Mouse (Mus musculus) ES-CJ7 (cell line): ENCODE measurements at regions not wholly inside any gene's neighbourhood (a gene's known extent, or its start where the extent isn't known, plus 50 kb on each side); places are given as distances from the start of the nearest gene placed in this dataset.

Experiments used
- DNase-seq: peaks from one replicate; pipeline ENCODE4 v3.0.0; 2011; ENCODE audit warnings: low read depth, low spot score

GRCm38 (mm10) chrX:140164859-140165258 is 102.2 kb downstream of the Pih1h3b start:
- no peak for DNase-seq

- DNase-seq, result no peak
These were observed 103.3 kb downstream of the Pih1h3b start for GRCm38 (mm10) chrX:140165966-140166365.

DNA sequence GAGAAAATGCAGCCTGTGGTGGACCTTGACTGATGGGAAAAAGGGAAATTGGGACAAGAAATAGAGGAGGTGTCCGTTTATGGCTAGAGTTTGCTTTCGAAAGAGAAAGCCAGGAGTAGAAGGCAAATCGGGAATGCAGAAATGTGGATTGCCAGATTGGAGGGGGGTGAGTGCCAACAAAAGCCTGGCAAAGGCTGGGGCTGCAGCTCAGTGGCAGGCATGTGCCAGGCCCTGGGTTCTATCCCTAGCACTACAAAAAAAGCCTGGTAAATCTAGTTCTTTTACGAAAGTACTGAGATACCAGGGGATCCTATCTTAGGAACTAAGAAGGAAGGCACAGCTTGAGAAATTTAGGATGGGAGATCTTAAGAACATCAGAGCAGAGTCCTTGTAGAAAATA is 117.2 kb downstream of the Pih1h3b start:
- DNase-seq, result no peak

- peak; percentile 6 for DNase-seq
These were observed 120.3 kb downstream of the Pih1h3b start for GRCm38 (mm10) chrX:140183003-140183402.

DNA sequence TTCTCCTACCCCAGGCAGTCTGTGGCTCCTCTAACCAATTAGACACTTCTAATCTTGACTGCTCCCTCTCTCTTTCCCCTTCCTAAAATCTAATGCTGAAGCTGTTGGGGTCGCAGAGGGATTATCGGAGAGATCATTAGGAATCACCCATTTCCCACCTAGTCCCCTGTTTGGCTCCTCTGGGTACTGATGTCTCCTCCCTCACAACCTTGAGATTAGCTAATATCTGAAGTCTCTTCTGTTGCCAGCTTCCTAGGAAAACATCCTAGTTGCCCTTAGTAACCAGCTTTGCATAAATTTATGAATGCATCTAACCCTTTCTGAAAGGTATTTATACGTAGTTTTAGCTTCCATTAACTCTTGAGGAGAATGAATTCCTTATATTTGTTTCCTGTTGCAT is 138.4 kb upstream of the Frmpd3 start:
- no peak for DNase-seq

DNA sequence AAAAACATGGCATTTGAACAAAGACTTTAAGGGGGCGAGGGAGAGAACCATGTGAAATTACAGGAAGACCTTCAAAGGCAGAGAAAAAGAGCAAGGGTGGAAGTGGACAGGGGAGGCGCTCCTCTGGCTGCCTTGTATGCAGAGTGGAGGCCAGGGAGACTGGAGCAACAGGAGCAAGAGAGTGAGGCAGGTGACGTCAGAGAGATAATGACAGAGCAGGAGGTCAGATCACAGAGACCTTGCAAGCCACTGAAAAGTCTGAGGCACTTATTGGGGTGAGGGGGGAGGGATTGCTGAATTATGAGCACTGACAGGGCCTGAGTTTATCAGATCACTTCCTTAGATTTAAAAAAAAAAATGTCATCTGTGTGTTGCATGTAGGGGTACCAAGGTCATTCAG is 133.3 kb upstream of the Frmpd3 start:
- DNase-seq, result no peak

- no peak for DNase-seq
These were observed 129.3 kb upstream of the Frmpd3 start for GRCm38 (mm10) chrX:140212644-140213361.

DNA sequence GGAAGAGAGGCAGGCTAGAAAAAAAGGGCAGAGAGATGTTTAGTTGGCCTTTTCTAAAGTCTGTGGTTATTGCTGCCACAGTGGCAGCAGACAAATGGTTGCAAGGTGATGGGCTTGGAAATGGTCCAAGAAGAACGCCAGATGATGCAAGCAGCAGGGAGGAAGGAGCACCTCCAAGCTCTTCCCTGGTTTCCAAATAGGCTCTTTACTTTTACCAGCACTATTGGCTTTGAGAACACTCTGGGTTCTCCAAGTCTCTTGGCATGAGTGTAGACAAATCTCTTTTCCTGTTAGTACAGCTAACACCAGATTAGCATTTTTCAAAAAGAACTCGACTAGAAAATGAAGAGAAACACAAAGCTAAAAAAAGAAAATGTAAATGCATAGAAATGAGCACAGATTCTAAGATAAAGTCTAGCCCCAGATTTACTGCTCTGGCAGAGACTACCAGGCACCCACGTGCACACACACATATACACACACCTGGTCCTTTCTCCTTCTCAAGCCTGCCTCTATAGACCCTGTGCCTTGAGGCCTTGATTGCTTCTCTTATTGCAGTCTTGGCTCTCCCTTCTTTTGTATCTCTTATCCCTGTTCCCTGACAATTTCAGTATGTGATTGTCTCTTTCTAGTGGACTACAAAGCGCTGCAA is 127.7 kb upstream of the Frmpd3 start:
- no peak for DNase-seq

DNA sequence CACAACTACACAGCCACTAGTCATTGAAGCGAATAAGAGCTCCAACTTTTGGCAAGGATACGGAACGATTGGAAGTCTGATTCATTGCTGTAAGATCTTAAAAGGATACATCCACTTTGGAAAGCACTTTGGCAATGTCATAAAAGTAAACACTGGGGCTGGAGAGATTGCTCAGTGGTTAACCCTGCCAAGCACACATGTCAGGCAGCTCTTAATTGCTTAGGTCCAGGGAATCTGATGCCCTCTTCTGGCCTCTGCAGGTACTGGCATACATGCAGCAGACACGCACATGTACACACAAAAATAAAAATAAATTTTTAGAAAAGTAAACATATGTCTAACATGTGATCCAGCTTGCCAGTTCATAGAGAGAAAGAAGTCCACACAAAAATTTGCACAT is 86.3 kb upstream of the Frmpd3 start:
- peak; percentile 17 for DNase-seq

GRCm38 (mm10) chrX:140269742-140270457 is 72.2 kb upstream of the Frmpd3 start:
- DNase-seq, result no peak

DNA sequence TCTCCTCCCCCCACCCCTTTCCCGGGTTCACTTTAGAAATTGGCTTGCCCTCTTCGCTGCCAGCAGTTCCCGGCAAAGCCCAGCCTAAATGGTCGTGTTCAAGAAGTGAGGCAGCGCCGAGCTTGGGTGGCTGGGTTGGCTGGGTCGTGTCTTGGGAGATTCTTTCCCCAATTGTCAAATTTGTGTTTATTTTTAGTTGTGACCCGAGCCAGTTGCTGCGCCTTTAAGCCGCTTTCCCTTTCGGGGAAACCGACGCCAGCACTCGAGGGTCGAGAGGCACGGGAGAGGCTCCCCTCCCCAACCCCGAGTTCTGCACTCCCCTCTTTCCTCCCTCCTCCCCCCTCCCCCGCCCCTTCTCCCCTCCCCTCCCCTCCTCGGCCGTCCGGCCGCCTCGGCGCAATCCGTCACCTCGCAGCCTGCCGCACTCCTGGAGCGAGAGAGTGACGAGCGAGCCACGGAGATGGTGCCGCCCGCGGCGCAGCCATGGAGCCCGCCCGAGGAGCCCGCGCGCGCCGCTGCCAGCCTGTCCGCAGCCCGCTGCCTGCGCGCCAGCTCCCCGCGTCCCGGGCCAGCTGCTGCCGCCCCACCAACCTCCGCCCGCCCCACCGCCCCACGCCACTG is 64.6 kb upstream of the Frmpd3 start:
- peak; percentile 33 for DNase-seq

DNA sequence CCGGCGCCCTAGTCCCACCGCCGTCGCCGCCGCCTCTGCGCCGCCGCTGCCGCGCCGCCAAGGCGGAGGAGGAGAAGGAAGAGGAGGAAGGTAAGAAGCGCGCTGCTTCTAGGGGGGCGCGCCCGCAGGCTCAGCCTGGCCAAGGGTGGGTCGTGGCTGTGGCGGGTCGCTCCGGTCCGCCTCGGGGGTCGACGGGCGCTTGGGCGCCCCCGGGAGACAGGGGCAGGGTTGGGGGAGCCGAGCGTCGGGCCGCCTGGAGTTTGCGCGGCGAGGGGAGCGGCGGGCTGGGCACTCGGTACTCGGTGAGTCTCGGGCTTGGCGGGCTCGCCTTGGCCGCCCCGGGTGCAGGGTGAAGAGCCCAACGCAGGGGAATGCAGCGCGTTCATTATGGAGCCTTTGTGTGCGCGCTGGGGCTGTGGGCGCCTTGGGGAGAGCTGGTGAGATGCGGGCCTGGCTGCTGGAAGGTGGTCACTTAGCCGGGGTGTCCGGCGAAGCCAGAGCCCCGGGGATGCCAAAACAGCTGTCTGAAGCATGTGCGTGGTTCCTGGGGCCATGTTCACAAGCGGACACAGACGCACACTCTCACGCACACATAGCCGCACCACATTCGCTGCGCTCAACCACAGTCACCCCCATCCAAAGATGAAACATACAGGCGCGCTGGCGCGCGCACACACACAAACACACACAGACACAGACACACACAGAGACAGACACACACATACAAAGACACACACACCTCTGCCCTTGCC is 63.9 kb upstream of the Frmpd3 start:
- DNase-seq, result peak; percentile 1

DNA sequence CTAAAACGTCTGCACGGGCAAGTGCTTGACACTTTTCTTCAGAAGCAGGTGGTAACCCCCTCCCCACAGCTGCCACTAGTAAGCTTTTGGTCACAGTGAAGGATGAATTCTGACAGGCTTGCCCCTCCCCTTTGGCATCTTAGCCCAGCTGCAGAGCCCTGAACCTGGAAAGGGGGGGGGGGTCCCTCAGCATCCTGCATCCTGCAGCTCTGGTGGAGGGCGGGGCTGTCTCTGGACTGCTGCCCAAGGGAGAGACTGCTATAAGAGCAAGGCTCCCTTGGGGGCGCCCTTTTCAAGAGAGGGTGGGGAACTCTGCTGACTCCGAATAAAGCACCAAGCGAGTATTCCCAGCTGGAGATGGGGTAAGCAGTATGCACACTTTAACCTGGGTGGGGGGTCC is 62.8 kb upstream of the Frmpd3 start:
- DNase-seq, result peak; percentile 34

DNA sequence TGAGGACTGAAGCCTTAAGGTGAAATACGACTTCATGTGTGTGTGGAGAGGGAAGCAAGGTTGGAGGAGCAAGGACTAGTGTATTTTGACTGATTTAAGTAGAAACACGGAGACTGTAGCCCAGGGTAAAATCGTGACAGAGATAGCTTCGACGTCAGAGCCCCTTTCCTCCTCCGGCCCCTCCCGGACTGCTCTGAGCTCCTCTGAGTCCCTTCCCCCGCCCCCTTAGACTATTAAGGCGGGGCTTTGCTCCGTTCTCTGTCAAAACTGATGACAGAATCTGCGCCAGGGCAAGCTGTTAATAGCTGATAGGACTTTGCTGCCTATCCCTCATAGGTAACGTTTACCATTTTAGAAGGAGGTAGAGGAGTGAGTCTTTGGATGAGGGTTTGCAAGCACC is 62.0 kb upstream of the Frmpd3 start:
- DNase-seq, result peak; percentile 1
